Mouse (Mus musculus): ENCODE data around the gene Atp7a.

The Atp7a gene

GRCm38 (mm10) chrX:106171853-106172154 is 144.7 kb downstream of the Atp7a start:
- DNase-seq (ENCODE audit: low spot score) = no peak
